Mouse (Mus musculus): ENCODE measurements at regions not wholly inside any gene's neighbourhood (a gene's known extent, or its start where the extent isn't known, plus 50 kb on each side); places are given as distances from the start of the nearest gene placed in this dataset.

DNA sequence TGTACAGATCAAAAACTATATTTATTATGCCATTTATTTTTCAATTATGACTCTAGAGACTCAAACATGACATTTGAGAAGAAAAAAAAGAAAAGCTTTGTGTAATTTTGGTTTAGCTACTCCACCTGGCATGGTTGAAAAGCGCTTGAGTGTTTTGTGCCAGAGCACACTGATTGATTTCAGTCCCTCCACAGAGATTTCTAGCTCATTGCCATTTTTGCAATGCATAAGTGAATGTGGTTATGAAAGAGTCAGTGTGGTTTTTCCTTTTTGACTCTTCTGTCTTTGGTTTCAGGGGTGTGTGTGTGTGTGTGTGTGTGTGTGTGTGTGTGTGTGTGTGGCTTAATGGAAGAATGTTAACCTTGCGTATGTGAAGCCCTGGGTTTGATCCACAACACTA is 113.6 kb upstream of the Tmc3 start:
- TF ChIP-seq CTCF (IDR thresholded peaks at IDR 0.05; ENCODE audit: extremely low read depth, insufficient read depth, insufficient read length, insufficient replicate concordance) (no peak), POLR2A (IDR thresholded peaks at IDR 0.05; ENCODE audit: low read depth, low read length) (no peak)

All from spleen, adult 2 months (tissue).